Mouse (Mus musculus) monocyte, adult 5-6 weeks (primary cell): ENCODE data around the gene Hnrnpk. TPM values are rescaled to one million over a fixed set of nuclear protein-coding genes. Genes with fewer than 3 reads are reported as not detected.

ENCODE experiments used
- ATAC-seq: fragments of 153-309, 156-312 bp; replicated peaks from 2 replicates; pipeline ENCODE4 v1.8.0; 2017; ENCODE audit warnings: mild to moderate bottlenecking; ENCODE audit not compliant: low TSS enrichment, insufficient number of reproducible peaks, severe bottlenecking, poor library complexity, low FRiP score
- total RNA-seq: library from RNA; stranded (forward); fragments of 200-1000, 200-491, 200-594 nt; gene quantifications from 3 replicates; pipeline ENCODE4 v1.2.3, GENCODE M21; 2017

Gene Hnrnpk
- total RNA-seq, 1 experiment from 2014 or later, result 1,699 TPM

GRCm38 (mm10) chr13:58350606-58351005 lies 52.5 kb downstream of the Hnrnpk start:
- ATAC-seq, result no peak

DNA sequence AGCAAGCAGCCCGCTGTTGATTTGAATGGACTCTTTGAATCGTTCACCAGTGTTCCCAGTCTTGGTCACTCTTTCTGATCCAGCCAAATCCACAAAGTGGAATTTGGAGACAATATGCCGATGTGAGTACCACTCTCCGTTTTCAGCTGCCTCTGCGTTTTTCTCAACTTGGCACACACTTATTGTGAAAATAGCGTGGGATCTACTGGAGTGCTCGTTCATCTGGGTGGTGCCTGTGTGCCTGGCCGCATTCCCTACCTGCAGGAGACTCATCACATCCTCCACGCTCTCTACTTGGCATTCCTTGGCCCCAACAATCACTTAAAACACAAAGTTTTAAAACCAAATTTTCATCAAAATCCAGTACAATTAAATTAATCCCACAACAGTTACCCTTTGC lies 58.6 kb downstream of the Hnrnpk start:
- no peak for ATAC-seq

Other genes starting within 250 kb of the Hnrnpk start
- 42.7 to 88.2 TPM (median 44.6 TPM) in 3 replicates for gene Idnk, start 245.7 kb downstream of the Hnrnpk start, total RNA-seq
- gene Ubqln1, start 187.7 kb downstream of the Hnrnpk start, total RNA-seq, result 45.1 to 61.2 TPM (median 45.8 TPM) in 3 replicates
- gene Gkap1, start 127.6 kb downstream of the Hnrnpk start, total RNA-seq, result 0.97 to 3.3 TPM (median 2.5 TPM) in 3 replicates
- 0.29 TPM in 1 of 3 replicates, not detected in the others for gene Kif27, start 44.2 kb downstream of the Hnrnpk start, total RNA-seq
- 16.4 to 20.7 TPM (median 20.3 TPM) in 3 replicates for gene 2210016F16Rik, start 18.1 kb downstream of the Hnrnpk start, total RNA-seq
- gene Rmi1, start 1.1 kb downstream of the Hnrnpk start, total RNA-seq, result 24.3 to 29.6 TPM (median 27.1 TPM) in 3 replicates
- not detected in 3 replicates for gene Slc28a3, start 207.5 kb upstream of the Hnrnpk start, total RNA-seq